Mouse (Mus musculus) cerebellum, adult 2 months (tissue): ENCODE measurements at regions not wholly inside any gene's neighbourhood (a gene's known extent, or its start where the extent isn't known, plus 50 kb on each side); places are given as distances from the start of the nearest gene placed in this dataset.

Source experiments
- CTCF ChIP-seq: fragments of 200-500 bp; IDR thresholded peaks from 2 replicates; pipeline ENCODE4 v1.5.1; 2011; ENCODE audit warnings: low read depth, mild to moderate bottlenecking, control low read depth, low read length, moderate library complexity, borderline replicate concordance; ENCODE audit not compliant: insufficient read depth
- POLR2A ChIP-seq: fragments of 200-500 bp; IDR thresholded peaks from 2 replicates; pipeline ENCODE4 v1.6.1; 2011; ENCODE audit warnings: low read length, control low read depth, borderline replicate concordance; ENCODE audit not compliant: insufficient read depth

- TF ChIP-seq CTCF (no peak), POLR2A (no peak)
Measured at GRCm38 (mm10) chr1:168969402-168969801, 537.3 kb upstream of the Pbx1 start.
